Mouse (Mus musculus) hematopoietic stem cell, adult 5-6 weeks (primary cell): ENCODE data around the gene Selenom. TPM values are rescaled to one million over a fixed set of nuclear protein-coding genes. Genes with fewer than 3 reads are reported as not detected.
A peak's percentile ranks its signal among the peaks of the same experiment; 100 is the strongest.

Source experiments
- ATAC-seq, 2 experiments: fragments of 125-278 bp in 1 of 2; replicated peaks in 1 of 2; 2 replicates each; pipeline ENCODE4 v1.8.0; 2016 to 2017; ENCODE audit warnings: inconsistent platforms in 2 of 2, mild to moderate bottlenecking in 2 of 2, moderate number of reproducible peaks in 2 of 2, low read depth in 1 of 2, moderate TSS enrichment in 1 of 2; ENCODE audit not compliant: low FRiP score in 2 of 2, poor library complexity in 2 of 2, severe bottlenecking in 2 of 2, insufficient read depth in 1 of 2, low TSS enrichment in 1 of 2
- total RNA-seq: library from RNA; stranded (forward); fragments of 172-1452, 232-1000 nt; gene quantifications from 2 replicates; pipeline ENCODE4 v1.2.3, GENCODE M21; 2017

Selenom gene
- 4.8 and 7.6 TPM in 2 replicates for total RNA-seq

DNA sequence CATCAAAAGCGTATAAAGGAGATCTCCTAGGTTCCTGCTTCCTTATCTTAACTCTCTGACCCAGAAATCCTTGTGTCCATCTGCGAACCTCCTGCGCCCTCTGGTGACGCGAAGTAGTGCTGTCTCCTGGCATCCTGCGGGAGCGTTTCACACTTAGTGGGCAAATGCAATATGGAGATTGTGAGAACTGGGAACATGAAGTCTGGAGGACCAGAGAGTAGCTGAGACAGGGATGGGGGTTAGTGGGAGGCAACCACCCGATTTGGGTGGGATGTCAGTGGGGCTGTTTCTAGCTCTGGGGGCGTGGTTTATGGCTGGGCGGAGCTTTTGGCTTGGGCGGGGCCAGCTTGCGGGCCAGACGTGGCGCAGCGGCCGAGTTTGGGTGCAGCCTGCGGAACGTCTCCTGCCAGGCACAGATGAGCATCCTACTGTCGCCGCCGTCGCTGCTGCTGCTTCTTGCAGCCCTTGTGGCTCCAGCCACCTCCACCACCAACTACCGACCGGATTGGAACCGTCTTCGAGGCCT, at the start of gene Selenom:
TSS of gene Selenom (plus strand) at position 156 of the 526 bp plus-strand sequence.
- ATAC-seq: peak; percentile 77 to 78

DNA sequence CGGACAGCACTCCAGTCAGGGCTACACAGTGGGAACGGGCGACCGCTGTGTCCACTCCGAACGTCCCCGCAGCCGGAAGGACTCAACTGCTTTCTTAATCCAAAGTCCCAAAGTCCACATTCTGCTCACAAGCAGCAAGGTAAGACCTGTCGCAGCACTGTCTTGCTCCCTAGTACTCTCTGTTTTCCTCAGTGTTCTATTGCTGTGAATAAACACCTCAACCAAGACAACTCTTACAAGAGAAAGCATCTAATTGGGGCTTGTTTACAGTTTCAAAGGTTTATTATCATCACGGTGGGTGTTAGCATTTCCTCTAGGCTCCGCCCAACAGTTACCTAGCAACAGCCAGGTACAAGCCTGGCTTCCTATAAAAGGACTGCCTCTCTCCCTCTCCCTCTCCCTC, 43.0 kb upstream of the Selenom start:
- no peak for ATAC-seq

GRCm38 (mm10) chr11:3472484-3472883, 42.0 kb upstream of the Selenom start:
- ATAC-seq: peak; percentile 81

DNA sequence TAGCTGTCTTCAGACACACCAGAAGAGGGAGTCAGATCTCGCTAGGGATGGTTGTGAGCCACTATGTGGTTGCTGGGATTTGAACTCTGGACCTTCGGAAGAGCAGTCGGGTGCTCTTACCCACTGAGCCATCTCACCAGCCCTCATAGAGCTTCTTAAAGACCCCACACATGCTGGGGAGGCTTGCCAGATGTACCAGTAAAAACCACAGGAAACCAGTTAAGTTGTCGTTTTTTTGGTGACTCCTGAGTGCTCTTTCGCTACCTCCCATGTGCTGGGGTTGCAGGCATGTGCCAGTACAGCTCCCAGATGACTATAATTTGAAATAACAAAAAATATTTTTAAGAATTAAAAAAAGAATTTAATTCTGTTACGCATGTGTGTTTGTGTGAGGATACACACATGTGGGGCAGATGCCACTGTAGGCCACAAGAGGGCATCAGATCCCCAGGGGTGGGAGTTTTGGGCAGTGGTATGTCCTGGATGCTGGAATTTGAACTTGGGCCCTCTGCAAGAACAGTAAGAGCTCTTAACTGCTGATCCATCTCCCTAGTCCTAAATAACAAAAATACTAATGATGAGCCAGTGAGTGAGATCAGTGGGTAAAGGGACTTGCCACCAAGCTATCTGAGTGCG, 39.9 kb upstream of the Selenom start:
- 0 out of 4 replicates have a peak, but pooled peaks of 1 of the 2 experiments have one; percentile 36 for ATAC-seq

DNA sequence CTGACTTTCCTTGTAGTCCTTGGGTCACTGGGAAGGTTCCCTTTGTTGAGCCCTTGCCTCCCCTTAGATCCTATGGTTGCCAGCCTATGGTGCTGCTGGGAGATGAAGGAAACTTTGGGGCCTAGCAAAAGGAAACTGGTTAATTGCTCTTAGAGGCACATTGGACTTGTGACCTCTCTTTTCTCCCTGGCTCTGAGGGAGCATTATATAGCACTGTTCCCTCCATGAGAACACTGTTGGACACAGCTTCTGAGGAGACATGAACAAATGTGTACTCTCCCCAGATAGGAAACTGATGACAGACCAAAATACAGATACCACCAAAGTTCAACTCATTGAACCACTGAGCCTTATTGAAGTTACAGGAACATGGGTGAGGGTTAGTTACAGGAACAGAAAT, 39.0 kb upstream of the Selenom start:
- no peak for ATAC-seq

- ATAC-seq: no peak
Measured at GRCm38 (mm10) chr11:3483980-3484642, 30.4 kb upstream of the Selenom start.

DNA sequence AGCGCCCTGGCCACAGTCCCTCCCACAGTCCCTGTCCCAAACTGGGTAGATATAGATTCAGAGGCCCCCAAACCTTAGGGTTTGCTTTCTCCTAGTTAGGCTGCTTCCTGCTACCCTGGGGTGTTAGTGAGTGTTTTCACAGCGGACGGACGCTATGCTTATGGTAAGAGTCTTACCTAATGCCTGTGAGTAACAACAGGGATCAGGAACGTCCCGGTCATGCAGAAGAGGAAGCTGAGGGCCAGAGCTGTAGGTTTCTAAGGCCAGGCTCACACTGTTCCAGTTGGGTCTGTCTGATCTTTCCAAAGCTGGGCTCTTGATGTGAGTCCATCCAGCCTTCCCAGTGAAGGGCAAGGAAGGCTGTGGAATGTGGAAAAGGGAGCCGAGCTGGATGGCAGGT, 28.1 kb upstream of the Selenom start:
- ATAC-seq: peak in 1 of 2 experiments; percentile 54; a peak in 2 of 4 replicates

GRCm38 (mm10) chr11:3487952-3488570, 26.4 kb upstream of the Selenom start, which contains the start of gene Pla2g3:
Pla2g3 (plus strand) TSS chr11:3488284.
- ATAC-seq: no peak

GRCm38 (mm10) chr11:3489036-3489435, 25.4 kb upstream of the Selenom start:
- no peak for ATAC-seq

GRCm38 (mm10) chr11:3492748-3493147, 21.7 kb upstream of the Selenom start:
- ATAC-seq: no peak

GRCm38 (mm10) chr11:3494857-3495256, 19.6 kb upstream of the Selenom start:
- ATAC-seq: no peak

DNA sequence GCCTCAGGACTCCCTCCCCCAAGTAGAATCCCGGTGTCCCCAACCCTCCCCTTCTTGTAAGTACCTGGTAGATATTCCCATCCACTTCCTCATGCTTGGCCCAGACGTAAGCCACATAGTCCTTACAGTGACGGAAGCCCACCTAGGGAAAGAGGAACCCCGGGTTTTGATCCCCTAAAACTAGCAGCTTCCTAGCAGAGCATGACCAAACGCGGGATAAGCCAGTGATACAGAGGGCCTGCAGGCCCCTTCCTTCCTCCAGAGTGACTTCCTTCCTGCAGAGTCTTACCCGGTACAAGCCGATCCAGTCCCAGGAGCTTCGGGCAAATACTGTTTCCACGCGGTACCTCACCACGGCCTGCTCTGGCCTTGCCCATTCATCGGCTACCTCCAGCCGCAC, 19.0 kb upstream of the Selenom start:
- ATAC-seq: peak; percentile 9 to 38; a peak in 1 of 4 replicates

GRCm38 (mm10) chr11:3496756-3497155, 17.7 kb upstream of the Selenom start:
- ATAC-seq: no peak

DNA sequence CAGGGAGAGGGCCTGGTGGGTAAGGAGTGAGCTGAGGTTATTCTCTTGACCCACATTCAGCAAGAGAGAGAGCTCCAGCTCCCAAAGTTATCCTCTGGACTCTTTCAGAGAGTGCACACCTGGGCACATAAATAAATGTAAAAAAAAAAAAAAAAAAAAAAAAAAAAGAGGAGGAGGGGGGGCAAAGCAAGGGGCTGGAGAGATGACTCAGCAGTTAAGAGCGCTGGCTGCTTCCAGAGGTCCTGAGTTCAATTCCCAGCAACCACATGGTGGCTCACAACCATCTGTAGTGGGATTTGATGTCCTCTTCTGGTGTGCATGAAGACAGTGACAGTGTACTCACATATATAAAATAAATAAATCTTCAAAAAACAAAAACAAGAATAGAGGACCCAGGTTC, 17.2 kb upstream of the Selenom start:
- no peak for ATAC-seq

DNA sequence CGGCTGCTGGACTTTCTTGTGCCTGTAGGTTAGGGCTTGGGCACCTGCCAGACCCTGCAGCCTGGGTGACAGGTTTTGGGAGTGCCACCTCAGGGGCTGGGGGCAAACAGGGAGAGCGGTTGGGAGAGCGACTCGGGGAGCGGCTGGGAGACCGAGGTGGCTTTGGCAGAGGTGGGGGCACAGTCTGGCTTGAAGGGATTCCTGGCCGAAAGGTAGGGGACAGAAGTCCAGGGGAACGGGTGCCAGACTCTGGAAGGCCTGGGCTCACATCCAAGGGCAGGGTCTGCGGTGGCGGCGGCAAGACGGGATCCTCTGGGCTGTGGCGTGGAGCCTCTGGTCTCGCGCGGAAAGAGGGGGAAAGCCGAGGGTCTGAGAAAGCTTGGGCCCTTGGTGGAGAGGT, 12.4 kb upstream of the Selenom start:
- no peak for ATAC-seq

- no peak for ATAC-seq
Measured at GRCm38 (mm10) chr11:3502459-3503072, 11.9 kb upstream of the Selenom start.

- no peak for ATAC-seq
Measured at GRCm38 (mm10) chr11:3503755-3504693, 10.5 kb upstream of the Selenom start.
